Mouse (Mus musculus) embryonic facial prominence, embryonic 11.5 days (tissue): ENCODE data around the gene Taf11. TPM values are rescaled to one million over a fixed set of nuclear protein-coding genes. Genes with fewer than 3 reads are reported as not detected.
A peak's percentile ranks its signal among the peaks of the same experiment; 100 is the strongest.

Experiments
- ATAC-seq: fragments of 200-750 bp; cut with Nextera tagmentation; replicated peaks from 2 replicates; pipeline ENCODE4 v1.8.0; 2017; ENCODE audit warnings: low read depth; ENCODE audit not compliant: insufficient number of reproducible peaks, low FRiP score, low TSS enrichment
- DNase-seq: peaks from one replicate; pipeline ENCODE4 v3.0.0-alpha.2; 2015; ENCODE audit warnings: low spot score
- H3K27ac ChIP-seq: fragments of 300-500 bp; sonication (generic); replicated peaks from 2 replicates; pipeline ENCODE4 v1.5.1; 2014; ENCODE audit warnings: mild to moderate bottlenecking, low read depth, low read length, control low read depth
- H3K27me3 ChIP-seq: fragments of 300-500 bp; sonication (generic); 2 replicates; pipeline ENCODE4 v1.6.1; 2014; ENCODE audit warnings: mild to moderate bottlenecking, low read length, moderate library complexity, mixed read lengths; ENCODE audit not compliant: control insufficient read depth, insufficient read depth
- H3K36me3 ChIP-seq: fragments of 300-500 bp; sonication (generic); replicated peaks from 2 replicates; pipeline ENCODE4 v1.6.1; 2014; ENCODE audit warnings: low read depth, mild to moderate bottlenecking, low read length, moderate library complexity, mixed read lengths; ENCODE audit not compliant: control insufficient read depth, insufficient read depth
- H3K4me1 ChIP-seq: fragments of 300-500 bp; sonication (generic); 2 replicates; pipeline ENCODE4 v1.6.1; 2014; ENCODE audit warnings: low read length, mixed read lengths; ENCODE audit not compliant: control insufficient read depth, insufficient read depth
- H3K4me2 ChIP-seq: fragments of 300-500 bp; sonication (generic); 2 replicates; pipeline ENCODE4 v1.6.1; 2014; ENCODE audit warnings: low read depth, mild to moderate bottlenecking, control low read depth, low read length, moderate library complexity
- H3K4me3 ChIP-seq: fragments of 300-500 bp; sonication (generic); 2 replicates; pipeline ENCODE4 v1.5.1; 2014; ENCODE audit warnings: low read depth, low read length, control low read depth
- H3K9ac ChIP-seq: fragments of 300-500 bp; sonication (generic); replicated peaks from 2 replicates; pipeline ENCODE4 v1.6.1; 2014; ENCODE audit warnings: mild to moderate bottlenecking, control low read depth, low read length
- H3K9me3 ChIP-seq: fragments of 300-500 bp; sonication (generic); replicated peaks from 2 replicates; pipeline ENCODE4 v1.6.1; 2016; ENCODE audit warnings: mild to moderate bottlenecking, low read length, inconsistent platforms, mixed read lengths; ENCODE audit not compliant: control insufficient read depth
- WGBS: fragments of 180-500 bp; shearing (Covaris S2); extraction: QIAGEN DNeasy Blood & Tissue Kit; methylation state at CpG from one replicate; pipeline ENCODE4 v1.1.7; 2014; 5-methylcytosine and 5-hydroxymethylcytosine counted together
- polyA plus RNA-seq: library from polyadenylated mRNA; unstranded; fragments of >200 nt; fragmentation: Nextera tagmentation; extraction: Ambion mirVana; gene quantifications from 2 replicates; pipeline ENCODE4 v1.2.1, GENCODE M21; 2014

Gene Taf11
- polyA plus RNA-seq, 1 experiment from 2014 or later = 109 TPM

- WGBS = 51% methylated on average over 11 of the region's 11 CpGs
- Histone ChIP-seq H3K9ac (peak overlapping the region; percentile 90), H3K27me3 (no peaks in the 10 kb centered on the region), H3K4me2 (peak overlapping the region; percentile 83), H3K27ac (no peak overlapping the region), H3K9me3 (no peaks in the 10 kb centered on the region), H3K4me3 (peak overlapping the region; percentile 93), H3K4me1 (peaks cover 6% of the 10 kb centered on the region), H3K36me3 (no peaks in the 10 kb centered on the region)
- DNase-seq (no peak), ATAC-seq (no peak)
These were observed 51.8 kb downstream of the Taf11 start for GRCm38 (mm10) chr17:27857649-27858475.

- Histone ChIP-seq H3K27me3 (no peaks in the 10 kb centered on the region), H3K9ac (peak overlapping the region; percentile 90), H3K27ac (peak overlapping the region; percentile 65; the same call in 1 of the 2 replicates), H3K4me2 (peak overlapping the region; percentile 83), H3K4me3 (peak overlapping the region; percentile 93), H3K4me1 (peaks cover 6% of the 10 kb centered on the region), H3K36me3 (peaks cover 2% of the 10 kb centered on the region), H3K9me3 (no peaks in the 10 kb centered on the region)
- ATAC-seq (peak; percentile 24), DNase-seq (peak; percentile 65)
- WGBS = 2% methylated on average over 52 of the region's 52 CpGs
These were observed 52.6 kb downstream of the Taf11 start for GRCm38 (mm10) chr17:27856798-27857648.

GRCm38 (mm10) chr17:27856265-27856797 lies 53.3 kb downstream of the Taf11 start, which contains the start of gene Uhrf1bp1:
Gene Uhrf1bp1, plus strand, starts transcription at chr17:27856441.
- ATAC-seq = peak; percentile 76
- peak within 1 kb of the TSS; percentile 93 for H3K4me3 ChIP-seq
- H3K4me2 ChIP-seq = peak within 1 kb of the TSS; percentile 83
- H3K9ac ChIP-seq = peak within 1 kb of the TSS; percentile 90
- H3K4me1 ChIP-seq = peaks cover 6% of the 10 kb centered on the region
- under 1% methylated on average over 53 of the region's 54 CpGs for WGBS
- H3K27ac ChIP-seq = peak within 1 kb of the TSS; percentile 65; the same call in 1 of the 2 replicates
- H3K9me3 ChIP-seq = no peaks in the 10 kb centered on the region
- peaks cover 2% of the 10 kb centered on the region for H3K36me3 ChIP-seq
- H3K27me3 ChIP-seq = no peaks in the 10 kb centered on the region
- DNase-seq = peak; percentile 91

Other genes with a start within 250 kb of the Taf11 start
- 0.18 TPM in 1 of 2 replicates, not detected in the other for gene Spdef, start 180.9 kb downstream of the Taf11 start, polyA plus RNA-seq
- 12.4 and 12.7 TPM in 2 replicates for gene D17Wsu92e, start 89.2 kb downstream of the Taf11 start, polyA plus RNA-seq
- gene Snrpc, start 71.7 kb downstream of the Taf11 start, polyA plus RNA-seq = 355 and 368 TPM in 2 replicates
- 5.2 and 6.4 TPM in 2 replicates for gene Uhrf1bp1, start 53.4 kb downstream of the Taf11 start, polyA plus RNA-seq
- 12.3 and 13.3 TPM in 2 replicates for gene Anks1, start 538 bp downstream of the Taf11 start, polyA plus RNA-seq
- 1.1 and 1.3 TPM in 2 replicates for gene Tcp11, start 170.8 kb upstream of the Taf11 start, polyA plus RNA-seq
- 8.6 and 10.3 TPM in 2 replicates for gene Scube3, start 232.3 kb upstream of the Taf11 start, polyA plus RNA-seq